Mouse (Mus musculus) retina, postnatal 1 day (tissue): ENCODE results near the gene Eml2.

Source experiments
- DNase-seq: peaks from one replicate; pipeline ENCODE4 v3.0.0-alpha.2; 2012

The Eml2 gene

DNA sequence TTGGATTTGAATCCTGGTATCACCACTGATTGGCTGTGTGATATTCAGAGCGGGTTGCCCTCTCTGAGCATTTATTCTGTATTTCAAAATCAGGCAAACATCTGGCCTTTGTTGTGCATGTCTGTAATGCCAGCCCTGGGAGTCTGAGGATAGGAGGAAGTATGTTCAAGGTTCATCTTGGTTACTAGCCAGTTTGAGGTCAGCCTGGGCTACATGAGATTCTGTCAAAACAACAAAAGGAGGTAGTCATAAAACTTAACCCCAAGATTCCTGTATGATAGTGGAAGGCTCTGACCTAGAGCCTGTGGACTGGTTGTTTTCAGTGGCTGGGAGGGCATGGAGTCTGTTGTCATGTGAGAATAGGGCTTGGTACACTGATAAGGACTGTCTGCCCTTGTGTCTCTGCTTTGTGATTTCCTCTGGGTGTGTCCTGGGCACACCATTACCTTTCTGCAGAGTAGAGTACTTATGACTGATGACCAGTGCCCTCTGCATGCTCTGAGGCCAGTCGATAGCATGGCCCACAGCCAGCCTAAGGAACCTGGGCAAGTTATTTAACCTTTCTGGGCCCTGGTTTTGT lies 59.0 kb downstream of the Eml2 start:
- no peak for DNase-seq

DNA sequence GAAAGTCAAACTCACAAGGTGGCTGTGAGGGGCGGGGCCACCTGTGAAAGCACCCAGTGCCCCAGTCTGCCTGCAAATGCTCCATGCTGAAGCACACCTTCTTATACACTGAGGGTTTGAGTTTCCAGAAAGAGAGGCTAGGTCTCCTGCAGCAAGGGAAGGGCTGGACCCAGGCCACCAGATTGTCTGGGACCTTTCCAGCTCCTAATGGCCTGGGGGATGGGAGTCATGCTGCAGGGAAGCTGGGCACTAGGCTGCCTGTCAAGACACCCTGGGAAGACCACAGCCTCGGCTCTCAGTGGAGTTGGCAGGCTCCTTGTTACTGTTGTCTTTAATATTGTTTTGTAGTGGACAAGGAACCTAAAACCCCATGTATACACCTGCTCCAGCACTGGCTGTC lies 60.2 kb downstream of the Eml2 start:
- no peak for DNase-seq

DNA sequence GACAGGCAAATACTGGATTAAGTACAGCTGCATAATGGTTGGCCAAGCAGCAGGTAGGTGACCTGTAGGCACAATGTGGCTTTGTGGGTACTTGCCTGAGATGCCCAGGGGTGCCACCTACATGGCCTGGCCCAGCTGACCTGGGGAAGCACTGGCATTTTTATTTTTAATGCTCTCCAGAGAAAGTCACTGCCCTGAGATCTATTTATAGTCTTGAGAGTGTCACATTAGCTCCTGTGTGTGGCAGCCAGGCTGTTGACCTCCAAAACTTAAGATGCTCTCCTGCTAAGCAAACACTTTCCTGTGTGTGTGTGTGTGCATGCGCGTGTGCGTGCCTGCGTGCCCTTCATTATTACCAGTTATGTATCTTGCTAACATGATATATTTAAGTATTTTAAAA lies 62.1 kb downstream of the Eml2 start:
- no peak for DNase-seq

- peak; percentile 89 for DNase-seq
Measured at GRCm38 (mm10) chr7:19239423-19239822, 63.2 kb downstream of the Eml2 start.

- no peak for DNase-seq
Measured at GRCm38 (mm10) chr7:19239986-19240385, 63.8 kb downstream of the Eml2 start.

- no peak for DNase-seq
Measured at GRCm38 (mm10) chr7:19240905-19241463, 64.8 kb downstream of the Eml2 start.

DNA sequence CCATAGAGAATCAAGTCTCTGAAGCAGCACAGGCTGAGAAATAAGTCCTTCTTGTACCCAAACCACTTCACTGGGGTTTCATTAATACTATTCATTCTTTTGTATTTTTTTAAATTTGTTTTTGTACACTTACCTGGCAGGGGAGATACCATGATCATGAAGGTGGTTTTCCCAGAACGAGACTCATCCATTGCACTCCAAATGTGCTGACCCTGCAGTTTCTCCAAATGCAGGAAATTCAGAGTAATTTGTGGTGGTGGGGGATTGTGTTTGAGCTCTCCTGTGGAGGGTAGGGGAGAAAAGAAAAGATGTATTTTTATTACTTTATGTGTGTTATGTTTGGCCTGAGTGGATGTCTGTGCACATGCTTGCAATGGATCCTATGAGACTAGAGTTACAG lies 65.8 kb downstream of the Eml2 start:
- DNase-seq = no peak

GRCm38 (mm10) chr7:19243858-19244257 lies 67.6 kb downstream of the Eml2 start:
- DNase-seq = peak; percentile 6

- DNase-seq = no peak
Measured at GRCm38 (mm10) chr7:19245083-19245482, 68.9 kb downstream of the Eml2 start.

- DNase-seq = no peak
Measured at GRCm38 (mm10) chr7:19246855-19247254, 70.6 kb downstream of the Eml2 start.

DNA sequence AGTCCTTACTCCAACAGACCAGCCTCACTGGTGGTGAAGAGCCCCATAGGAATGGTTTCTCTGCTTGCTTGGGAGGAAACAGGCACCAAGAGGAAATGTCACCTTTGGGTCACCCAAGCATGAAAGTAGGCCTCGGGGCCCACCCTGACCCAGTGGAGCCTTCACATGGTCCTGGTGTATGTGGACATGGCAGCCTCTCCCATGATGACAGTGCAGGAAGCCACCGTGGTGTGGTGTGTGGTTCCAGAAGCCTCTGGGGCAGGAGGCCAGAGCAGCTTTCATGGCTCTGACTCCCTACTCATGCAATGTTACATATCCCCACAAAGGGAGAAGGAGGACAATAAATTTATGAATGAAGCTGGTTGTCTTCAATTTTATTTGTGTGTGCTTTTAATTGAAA lies 71.3 kb downstream of the Eml2 start:
- DNase-seq = no peak

DNA sequence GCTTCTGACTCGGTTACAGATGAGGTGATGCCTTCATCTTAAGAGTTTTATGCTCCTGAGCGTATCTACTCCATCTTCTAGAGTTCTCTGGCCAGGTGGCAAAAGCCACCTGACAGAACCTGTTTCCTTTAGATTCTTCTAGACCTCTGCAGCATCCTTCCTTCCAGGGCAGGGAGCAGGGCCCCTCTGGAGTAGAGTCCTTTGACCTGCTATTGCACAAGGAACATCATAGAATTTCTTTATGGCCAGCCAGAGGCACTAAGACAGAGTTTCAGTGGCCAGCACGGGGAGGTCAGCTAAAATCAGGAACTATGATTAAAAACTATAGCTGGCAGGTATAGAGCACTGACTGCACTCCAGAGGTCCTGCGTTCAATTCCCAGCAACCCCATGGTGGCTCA lies 75.9 kb downstream of the Eml2 start:
- no peak for DNase-seq

- no peak for DNase-seq
Measured at GRCm38 (mm10) chr7:19253437-19253836, 77.2 kb downstream of the Eml2 start.

DNA sequence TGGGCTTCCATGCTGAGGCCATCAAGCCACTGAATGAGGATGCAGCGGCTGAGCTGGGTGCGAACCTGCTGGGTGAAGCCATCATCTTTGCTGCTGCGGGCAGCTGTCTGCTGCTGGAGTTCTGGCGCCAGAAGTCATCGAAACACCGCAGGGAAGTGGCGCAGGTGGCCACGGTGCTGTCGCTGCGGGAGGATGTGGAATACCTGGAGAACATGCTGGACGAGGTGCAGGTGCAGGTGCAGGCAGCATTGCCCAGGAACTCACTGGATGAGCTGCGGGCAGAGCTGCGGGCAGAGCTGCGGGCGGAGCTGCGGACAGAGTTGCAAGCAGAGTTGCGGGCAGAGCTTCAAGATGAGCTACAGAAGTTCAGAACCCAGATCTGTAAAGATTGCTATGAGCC lies 79.2 kb downstream of the Eml2 start:
- DNase-seq = no peak
